Mouse (Mus musculus) liver, embryonic 14.5 days (tissue): ENCODE results near the gene Hist1h1e.

ENCODE experiments used
- CTCF ChIP-seq: IDR thresholded peaks from 2 replicates; pipeline ENCODE4 v1.5.1; 2016; ENCODE audit warnings: antibody characterized with exemption, low read depth, control low read depth
- EP300 ChIP-seq: IDR thresholded peaks from 2 replicates; pipeline ENCODE4 v1.6.1; 2016; ENCODE audit warnings: antibody characterized with exemption, low read depth

GRCm38 (mm10) chr13:23605052-23605451 is 17.3 kb downstream of the Hist1h1e start:
- TF ChIP-seq CTCF (no peak), EP300 (no peak)
